Mouse (Mus musculus) liver, adult 2 months (tissue): ENCODE measurements around the gene Grhl3.

Experiments
- CTCF ChIP-seq: fragments of 200-500 bp; IDR thresholded peaks from 2 replicates; pipeline ENCODE4 v1.5.1; 2011; ENCODE audit warnings: low read depth, low read length, control low read depth
- POLR2A ChIP-seq: fragments of 200-500 bp; IDR thresholded peaks from 2 replicates; pipeline ENCODE4 v1.6.1; 2011; ENCODE audit warnings: low read length, control low read depth; ENCODE audit not compliant: insufficient read depth; ENCODE audit errors: extremely low read depth

GRCm38 (mm10) chr4:135513865-135514264 lies 59.6 kb downstream of the Grhl3 start:
- TF ChIP-seq POLR2A (no peak), CTCF (no peak)
